Mouse (Mus musculus) retina, embryonic 14.5 days (tissue): ENCODE results near the gene Tab3.
A peak's percentile ranks its signal among the peaks of the same experiment; 100 is the strongest.

Experiments used
- DNase-seq: peaks from one replicate; pipeline ENCODE4 v3.0.0-alpha.2; 2015; ENCODE audit warnings: low spot score

Tab3 gene

DNA sequence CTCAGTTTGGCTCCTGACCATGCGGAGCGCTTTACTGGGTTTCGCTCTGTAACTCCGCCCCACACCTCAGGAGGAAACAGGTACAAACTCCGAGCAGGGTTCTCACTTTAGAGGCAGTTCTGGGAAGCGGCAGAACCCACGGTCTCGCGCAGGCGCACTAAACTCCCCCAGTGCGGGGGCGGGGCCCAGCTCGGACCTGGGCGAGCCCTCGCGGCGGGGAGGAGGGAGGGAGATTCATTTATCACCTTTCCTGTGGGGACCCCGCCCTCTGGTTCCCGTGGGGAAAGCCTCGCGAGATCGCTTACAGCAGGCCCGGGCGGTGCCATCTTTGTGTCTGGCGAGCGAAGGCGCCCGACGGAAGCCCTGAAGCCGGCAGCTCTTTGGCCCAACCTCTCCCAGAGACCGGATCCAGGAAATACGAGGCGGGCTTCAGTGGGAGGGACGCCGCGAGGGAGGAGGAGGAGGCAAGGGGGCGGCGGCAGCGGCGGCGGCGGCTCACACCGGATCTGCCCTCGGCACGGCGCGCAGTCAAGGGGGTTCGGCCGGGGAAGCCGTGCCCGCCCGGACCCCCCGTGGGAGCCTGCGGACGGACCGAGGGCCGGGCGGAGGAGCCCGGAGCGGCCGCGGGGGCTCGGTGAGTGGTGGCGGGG is at the start of gene Tab3:
TSS of gene Tab3 (plus strand) at position 491 of the 650 bp plus-strand sequence.
- DNase-seq = peak; percentile 92

DNA sequence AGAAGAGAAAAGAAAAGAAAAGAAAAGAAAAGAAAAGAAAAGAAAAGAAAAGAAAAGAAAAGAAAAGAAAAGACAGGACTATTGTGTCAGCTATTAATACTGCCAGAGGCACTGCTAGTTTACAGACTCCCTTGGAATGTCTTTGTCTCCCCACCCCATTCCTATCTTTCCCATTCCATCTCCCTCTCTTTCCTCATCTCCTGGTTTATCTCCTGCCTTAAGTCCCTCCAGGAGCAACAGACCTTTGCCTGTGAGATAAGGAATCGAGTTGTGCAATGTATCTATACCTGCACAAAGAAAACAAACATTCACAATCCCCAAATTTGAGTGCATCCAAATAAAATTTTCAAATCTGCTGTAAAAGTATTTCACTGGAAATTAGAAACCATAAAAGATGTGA is 48.3 kb upstream of the Tab3 start:
- no peak for DNase-seq

DNA sequence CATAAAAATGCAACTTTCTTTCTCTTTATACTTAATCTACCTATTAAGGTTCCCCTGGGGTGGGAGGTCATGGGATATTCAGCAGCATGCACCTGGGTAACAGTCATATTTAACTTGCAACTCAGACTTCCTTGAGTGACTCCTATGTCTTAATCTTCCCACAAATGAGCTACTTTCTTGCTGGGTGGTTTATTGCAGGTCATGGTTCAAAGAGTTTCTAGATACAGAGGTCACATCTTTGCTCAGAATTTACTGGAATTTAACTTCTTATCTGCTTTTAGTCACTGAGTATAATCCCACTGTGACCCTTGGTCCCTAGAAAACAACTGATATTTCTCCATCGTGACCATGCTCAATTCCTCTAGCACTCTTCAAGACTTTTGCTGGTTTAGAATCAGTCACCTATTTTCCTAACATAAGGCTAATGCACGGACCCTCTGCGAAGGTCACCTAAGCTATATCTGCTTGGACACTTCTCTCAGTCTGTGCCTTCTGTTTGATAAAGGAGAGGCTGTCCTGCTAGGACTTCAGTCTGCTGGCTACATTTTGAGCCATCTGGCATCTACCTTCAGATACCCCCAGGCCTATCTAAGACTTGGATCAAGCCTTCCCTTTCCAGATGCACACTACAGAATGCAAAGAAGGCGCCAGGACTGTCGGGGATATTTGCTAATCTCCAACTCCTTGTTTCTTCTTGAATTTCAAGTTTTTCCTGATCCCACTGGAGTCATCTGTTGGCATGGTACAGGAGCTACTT is 47.4 kb upstream of the Tab3 start:
- no peak for DNase-seq

DNA sequence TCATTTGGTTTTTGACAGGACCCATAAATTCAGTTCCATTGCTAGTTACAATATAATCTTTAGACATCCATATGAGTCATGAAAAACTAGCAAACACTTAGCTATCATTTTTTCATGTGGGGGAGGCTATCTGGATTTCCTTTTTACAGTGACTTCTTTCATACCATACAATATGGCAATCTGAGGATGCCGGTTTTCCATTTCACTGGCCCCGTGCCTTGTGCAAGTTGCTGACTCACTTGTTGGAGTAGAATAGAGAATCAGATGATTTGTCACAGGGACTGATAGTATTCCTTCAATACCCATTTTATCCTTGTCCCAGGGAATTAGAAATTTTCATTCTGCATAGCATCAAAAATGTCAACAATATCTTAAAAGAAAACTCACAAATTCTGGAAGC is 14.9 kb upstream of the Tab3 start:
- no peak for DNase-seq

GRCm38 (mm10) chrX:85566256-85566655 is 7.6 kb upstream of the Tab3 start:
- DNase-seq = no peak

DNA sequence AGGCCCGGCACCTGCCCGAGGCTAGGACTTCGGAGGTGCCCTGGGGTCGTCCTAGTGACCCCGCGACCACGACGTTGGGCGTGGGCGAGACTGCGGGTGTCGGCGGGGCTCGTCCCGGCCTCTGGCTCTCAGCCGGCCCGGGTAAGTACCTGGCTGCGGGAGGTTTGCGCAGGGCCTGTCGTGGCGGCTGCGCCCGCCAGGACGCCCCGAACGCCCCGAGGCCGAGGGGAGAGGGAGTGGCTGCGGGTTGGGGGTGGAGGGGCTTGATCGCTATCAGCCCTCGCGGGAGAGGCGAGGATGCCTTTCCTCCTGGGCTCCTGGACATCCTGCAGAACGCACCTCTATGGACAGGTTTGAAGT is 340 bp downstream of the Tab3 start:
- DNase-seq = peak; percentile 36

DNA sequence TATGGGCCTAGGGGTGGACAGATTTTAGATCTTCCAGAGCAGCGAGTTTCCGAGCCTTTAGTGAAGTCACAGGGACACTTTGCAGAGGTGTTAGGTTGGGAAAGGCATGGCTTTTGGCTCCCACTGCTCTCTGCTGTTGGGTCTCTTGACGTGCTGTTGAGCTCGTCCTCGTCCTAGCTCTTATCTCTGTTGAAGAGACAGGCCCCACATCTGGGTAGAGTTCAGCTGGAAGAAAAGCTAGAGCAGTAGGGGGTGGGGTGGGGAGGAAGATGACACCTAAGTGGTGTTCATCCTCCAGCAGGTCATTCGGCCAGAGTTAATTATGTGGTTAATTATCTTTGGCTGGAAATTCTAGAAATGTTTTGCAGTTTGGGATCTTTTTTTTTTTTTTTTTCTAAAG is 2.5 kb downstream of the Tab3 start:
- DNase-seq = no peak

GRCm38 (mm10) chrX:85580768-85581167 is 6.9 kb downstream of the Tab3 start:
- no peak for DNase-seq

DNA sequence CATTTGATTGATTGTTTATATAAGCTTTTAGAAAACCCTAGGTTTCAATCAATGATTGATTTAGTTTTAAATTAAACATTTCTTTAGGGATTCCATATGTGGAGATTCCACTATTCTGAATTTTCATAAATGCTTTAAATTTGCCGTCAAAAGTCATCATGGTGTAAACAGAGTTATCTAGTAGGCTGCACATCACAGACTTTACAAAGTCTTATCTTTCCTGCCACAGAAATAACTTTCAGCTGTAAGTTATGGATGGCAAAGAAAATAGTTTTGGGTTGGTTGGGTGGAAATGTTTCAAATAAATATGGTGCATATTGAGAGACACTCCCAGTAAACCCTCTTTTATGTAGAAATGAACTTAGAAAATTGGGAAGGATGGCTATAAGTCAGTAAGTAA is 8.7 kb downstream of the Tab3 start:
- no peak for DNase-seq

DNA sequence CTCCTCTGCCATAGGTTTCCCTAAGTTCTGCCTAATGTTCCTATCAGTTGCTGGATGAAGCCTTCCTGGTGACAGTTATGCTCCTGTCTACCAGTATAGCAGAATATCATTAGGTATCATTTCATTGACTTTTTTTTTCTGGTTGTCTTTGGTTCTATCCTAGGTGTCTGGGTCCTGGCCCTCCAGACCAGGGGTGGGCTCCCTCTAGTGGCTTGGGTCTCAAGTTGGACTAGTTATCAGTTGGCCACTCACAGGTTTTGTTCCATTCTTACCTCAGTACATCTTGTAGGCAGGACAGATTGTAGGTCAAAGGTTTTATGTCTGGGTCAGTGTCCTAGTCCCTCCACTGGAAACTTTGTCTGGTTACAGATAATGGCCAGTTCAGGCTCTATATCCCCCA is 11.8 kb downstream of the Tab3 start:
- DNase-seq = no peak

- no peak for DNase-seq
Measured at GRCm38 (mm10) chrX:85614701-85615100, 40.9 kb downstream of the Tab3 start.

DNA sequence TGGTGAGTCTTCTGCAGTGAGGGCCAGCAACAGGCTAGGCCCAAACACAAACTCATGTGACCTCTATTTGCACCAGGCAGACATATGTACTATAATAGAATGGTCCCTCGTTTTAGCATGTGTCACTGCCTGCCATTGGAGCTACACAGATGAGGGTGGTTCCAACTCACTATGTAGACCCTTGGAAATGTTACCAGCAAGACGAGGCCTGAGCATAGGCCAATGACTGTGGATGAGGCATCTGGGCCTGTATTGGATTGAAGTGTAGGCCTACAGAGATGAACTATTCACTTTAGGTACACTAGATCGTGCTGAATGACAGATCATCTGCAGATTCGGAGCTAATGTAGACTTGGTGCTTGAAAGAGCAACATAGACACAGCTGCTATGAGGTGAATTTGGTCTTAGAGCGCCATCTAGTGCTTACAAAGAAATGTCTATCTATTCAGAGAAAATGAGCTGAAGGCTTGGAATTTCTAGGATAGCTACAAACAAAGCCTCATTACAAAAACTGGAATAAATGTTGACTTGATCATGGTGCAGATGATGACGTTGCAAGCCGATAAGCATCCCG is 72.5 kb downstream of the Tab3 start:
- peak; percentile 78 for DNase-seq

GRCm38 (mm10) chrX:85676808-85677207 is 103.0 kb downstream of the Tab3 start:
- DNase-seq = peak; percentile 73

GRCm38 (mm10) chrX:85682125-85682524 is 108.3 kb downstream of the Tab3 start:
- no peak for DNase-seq

- DNase-seq = no peak
Measured at GRCm38 (mm10) chrX:85683723-85684122, 109.9 kb downstream of the Tab3 start.
